Mouse (Mus musculus) telencephalon, adult 2 months (tissue): ENCODE results near the gene Ksr2.
A peak's percentile ranks its signal among the peaks of the same experiment; 100 is the strongest.

Experiments
- DNase-seq: peaks from one replicate; pipeline ENCODE4 v3.0.0-alpha.2; 2011; ENCODE audit warnings: low read depth, low spot score

The Ksr2 gene

DNA sequence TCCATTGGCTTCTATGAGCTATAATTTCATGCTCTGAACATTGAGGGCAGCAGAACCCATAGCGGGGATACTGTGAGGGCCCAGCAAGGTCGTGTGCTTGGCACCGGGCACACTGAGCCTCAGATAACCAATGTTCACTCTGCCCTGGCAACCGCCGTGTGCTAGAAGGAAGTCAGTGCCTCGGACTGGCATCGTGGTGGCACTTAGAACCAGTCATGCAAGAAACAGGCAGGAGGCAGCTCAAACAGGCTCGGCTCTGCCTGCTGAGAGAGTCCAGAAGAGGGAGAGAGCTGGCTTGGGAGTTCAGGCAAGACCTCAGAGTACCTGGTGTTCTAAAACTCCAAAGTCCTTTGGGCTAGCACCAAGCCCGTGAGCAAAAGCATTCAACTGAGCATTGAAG is 350.7 kb downstream of the Ksr2 start:
- DNase-seq: no peak

DNA sequence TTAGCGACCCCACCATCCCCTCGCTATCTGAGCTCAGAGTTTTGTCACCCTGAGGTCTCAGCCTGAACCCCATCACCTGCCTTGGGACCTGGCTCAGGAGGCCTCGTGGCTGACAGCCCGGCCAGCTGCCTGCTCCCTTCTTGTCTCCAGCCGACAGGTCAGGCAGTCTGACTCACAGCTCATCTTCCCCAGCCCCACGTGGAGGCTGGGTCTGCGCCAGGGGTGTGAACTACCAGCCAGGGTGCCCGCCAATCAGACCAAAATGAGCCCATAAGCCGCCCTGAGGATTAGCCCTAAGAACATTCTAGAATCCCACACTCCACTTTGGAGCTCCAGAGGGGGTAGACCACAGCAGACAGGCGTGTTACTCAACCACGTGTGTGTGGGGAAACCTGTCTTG is 365.4 kb downstream of the Ksr2 start:
- no peak for DNase-seq

DNA sequence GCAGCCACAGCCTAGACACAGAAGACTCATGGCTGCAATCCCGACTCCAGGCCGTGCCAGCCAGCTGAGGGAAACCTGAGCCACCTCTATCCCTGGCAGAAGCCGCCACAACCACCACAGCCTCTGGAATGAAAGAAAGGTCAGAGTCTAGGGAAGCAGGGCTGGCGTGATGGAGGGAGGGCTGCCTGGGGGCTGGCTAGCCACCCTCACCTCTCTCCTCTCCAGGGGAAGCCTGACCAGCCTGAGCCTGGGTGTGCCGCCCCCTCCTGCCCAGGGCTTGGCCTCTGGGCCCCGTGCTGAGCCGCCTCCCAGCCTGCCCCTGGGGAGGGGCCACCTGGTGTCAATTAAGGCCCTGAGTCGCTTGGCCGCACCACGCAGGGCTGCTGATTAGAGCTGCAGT is 366.9 kb downstream of the Ksr2 start, which contains the start of gene Nos1:
Gene Nos1, plus strand, starts transcription at position 352 of the 400 bp plus-strand sequence.
- no peak for DNase-seq

DNA sequence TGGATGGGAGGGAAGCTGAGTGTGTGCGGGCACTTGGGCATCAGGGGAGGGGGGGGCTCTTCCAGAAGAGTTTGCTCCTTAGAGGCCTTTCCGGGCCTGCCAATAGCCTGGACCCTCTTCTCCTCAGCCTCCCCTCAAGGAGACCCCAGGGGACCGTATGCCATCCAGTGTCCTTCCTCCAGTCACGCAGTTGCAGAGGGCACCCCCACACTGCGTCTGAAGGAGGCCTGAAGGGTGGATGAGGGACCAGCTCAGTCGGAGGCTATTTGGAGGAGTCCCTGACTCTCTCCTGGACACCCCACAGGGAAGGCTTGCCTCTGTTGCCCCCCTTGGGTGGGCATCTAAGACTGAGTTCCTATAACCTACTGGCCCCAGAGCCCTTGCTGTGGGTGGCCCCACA is 367.4 kb downstream of the Ksr2 start:
- no peak for DNase-seq

DNA sequence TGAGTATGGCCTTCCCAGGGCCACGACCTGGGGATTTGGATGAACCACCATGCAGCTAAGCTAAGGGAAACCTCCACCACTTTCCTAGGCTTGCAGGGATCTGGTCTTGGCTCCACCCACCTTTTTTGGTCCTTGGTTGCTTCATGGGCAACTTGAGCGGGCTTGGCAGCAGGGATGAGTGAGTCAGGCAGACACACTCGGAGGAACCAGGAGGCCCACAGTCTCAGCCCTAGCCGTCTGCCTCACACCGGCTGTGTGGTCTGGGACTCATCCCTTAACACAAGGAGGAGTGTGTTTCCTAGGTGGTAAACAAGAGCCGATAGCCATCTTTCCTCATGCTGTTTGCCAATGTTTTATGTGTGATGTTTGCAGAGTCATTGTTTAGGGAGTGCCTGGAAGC is 376.3 kb downstream of the Ksr2 start:
- peak; percentile 26 for DNase-seq

DNA sequence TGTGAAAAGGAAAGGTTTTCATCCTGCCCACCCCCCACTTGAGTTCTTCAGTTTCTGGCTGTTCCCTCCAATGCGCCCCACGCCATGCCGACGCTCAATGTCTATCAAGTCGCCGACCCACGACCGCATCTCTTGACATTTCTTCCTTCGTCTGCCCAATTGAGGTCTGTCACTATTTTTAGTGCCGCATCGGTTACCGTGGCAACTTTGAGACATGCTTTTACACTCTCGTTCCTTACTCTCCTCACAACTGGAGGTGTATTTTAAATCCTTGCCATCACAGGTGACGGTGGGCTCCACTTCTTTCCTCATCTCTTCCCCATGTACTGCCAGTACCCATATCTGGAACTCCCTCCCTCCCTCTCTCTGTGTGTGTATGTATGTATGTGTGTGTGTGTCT is 378.1 kb downstream of the Ksr2 start:
- DNase-seq: peak; percentile 17

DNA sequence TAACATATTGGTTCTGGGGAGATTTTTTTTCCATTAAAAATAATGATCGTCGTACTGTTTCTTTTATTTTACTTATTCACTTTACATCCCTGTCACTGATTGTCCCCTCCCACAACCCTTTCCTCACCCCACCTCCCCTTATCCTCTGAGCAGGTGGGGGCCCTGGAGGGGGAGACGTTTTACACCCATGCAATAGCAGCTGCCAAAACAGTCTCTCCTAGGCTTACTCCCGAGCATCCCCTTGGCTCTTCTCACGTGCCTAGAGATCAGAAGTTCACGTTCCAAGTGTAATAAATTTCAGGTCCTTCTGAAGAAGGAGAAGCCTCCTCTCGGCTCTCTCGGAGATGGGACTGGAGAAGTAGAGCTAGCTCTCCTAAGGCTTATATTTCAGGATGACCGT is 387.0 kb downstream of the Ksr2 start:
- no peak for DNase-seq

DNA sequence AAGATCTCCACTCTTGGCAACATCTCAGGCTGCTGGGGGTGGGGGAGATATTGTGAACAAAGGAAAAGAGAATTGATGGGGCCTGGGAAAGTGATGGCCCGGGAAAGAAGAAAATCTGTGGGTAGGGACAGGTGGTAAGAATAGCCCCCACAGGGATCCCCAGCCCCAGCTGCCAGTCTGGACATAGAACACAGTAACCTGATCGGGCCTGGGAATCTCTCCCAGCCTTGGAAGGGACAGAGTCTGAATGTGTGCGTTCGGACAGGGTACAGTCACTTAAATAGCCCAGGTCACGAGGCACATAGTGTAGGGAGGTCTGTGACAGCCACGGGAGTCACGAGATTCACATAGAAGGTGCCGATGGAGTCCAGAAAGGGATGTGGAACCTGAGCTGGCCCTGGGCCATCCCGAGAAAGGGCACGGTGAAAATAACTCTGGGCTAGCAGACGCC is 388.3 kb downstream of the Ksr2 start:
- no peak for DNase-seq

DNA sequence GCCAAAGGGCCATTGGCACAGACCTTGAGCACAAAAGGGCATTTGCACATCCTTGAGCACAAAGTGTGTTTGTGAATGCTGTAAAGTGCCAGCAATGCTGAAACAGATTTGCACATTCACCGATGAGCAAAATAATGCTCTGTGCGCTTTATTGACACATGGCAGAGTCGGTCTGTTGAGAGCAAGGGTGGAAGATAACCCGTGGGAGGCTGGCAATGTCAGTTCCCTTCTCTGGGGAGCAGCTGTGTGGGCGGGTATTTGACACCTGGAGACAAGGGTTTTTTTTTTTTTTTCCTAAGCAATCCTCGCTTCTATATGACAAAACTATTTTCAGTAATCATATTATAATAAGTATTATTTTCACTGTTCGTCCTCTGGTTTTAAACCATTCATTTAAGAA is 389.8 kb downstream of the Ksr2 start:
- DNase-seq: no peak

DNA sequence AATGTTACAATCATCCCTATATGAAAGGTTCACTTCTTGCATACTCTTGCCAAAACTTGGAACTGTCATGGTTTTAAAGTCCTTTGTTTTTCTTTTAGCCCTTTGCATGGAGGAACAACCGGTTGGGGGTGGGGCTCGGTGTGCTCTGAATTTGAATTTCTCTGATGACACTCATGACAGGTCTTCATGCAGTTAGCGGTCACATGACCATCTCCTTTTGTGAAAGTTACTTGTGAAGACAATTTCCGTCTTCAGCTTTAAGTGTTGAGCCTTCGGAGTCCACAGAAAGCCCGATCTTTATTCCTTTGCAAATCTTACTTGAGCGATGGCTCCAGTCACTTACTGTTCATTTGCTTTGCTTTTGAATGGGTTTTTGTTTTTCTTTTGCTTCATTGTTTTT is 397.1 kb downstream of the Ksr2 start:
- DNase-seq: no peak

DNA sequence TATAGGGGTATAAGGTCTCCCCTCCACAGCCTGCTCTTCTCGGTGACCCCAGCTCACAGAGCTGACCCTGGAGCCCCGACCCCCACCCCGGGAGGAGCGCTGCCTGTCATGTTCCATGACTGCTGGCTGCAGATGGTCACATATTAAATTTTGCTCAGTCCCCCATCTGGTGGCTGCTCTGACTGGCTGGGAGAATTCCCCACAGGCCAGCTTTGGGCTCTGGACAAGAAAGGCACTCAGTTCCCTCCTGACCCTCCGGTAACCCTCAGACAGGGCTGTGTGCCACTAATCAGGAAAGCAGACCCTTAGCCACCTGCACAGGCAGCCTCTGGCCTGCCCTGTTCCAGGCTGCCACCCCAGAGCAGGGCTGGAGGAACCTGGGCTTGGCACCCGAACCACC is 405.0 kb downstream of the Ksr2 start:
- no peak for DNase-seq

DNA sequence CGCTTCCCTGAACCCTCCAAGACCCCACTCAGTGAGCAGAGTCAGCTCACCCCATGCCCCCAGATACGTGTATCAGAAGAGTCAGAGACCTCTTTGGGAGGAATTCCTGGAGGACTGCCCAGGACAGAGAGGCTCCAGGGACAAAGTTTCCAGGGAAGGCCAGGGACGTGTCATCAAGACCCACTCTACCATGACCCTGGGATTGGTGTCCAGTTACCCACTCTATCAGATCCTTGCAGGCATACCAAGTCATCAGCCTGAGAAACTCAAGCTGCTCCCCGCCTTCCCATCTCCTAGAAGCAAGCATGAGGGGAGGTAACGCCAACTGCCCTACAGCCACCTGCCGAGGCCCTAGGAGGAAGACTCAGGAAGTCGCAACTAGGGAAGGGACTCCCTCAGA is 406.6 kb downstream of the Ksr2 start:
- no peak for DNase-seq

DNA sequence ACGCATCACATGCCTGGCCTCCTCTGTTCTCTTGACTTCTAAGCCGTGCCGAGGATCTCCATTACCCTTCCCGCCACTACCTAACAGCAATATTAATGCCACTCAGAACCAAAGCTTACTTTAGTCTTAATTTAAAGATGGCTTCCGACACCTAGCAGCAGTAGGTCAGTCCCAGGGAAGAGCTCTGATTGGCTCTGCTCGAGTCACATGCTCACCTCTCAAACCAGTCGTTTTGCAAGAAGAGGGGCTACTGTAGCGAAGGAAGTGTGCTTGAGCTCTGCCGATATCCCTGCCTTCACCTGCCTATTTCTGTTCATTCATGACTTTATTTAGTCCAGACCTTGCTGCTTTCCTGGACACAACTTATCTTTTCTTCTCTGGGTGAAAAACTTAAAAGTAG is 410.0 kb downstream of the Ksr2 start:
- DNase-seq: no peak

DNA sequence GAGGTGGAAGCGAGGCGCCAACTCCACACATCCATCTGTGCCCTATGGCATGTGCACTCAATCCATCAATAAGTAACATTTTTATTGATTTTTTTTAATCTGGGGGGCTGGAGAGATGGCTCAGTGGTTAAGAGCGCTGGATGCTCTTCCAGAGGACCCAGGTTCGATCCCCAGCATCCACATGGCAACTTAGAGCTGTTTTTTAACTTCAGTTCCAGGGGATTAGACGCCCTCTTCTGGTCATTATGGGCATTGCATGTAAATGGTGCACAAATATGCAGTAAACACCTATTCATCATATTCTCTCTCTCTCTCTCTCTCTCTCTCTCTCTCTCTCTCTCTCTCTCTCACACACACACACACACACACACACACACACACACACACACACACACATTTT is 410.7 kb downstream of the Ksr2 start:
- no peak for DNase-seq
